Mouse (Mus musculus): ENCODE data around the gene Prpf6. TPM values are rescaled to one million over a fixed set of nuclear protein-coding genes. Genes with fewer than 3 reads are reported as not detected.

Gene Prpf6
- polyA plus RNA-seq, 1 experiment: 44.2 TPM

- under 1% methylated on average over 49 of the region's 49 CpGs for WGBS
- no peak for TF ChIP-seq CTCF (IDR thresholded peaks at IDR 0.05; ENCODE audit: borderline replicate concordance, insufficient read depth, low read depth, low read length)
- TF ChIP-seq POLR2A (IDR thresholded peaks at IDR 0.05; ENCODE audit: borderline replicate concordance, insufficient read depth, low read length): peak; percentile 49; the same call in 1 of the 2 replicates
- H3K27me3 ChIP-seq (ENCODE audit: control insufficient read depth, insufficient read depth, low read length): no peaks in the 10 kb centered on the region
- H3K4me3 ChIP-seq (replicated peaks; ENCODE audit: insufficient read depth, low read depth, low read length): peak overlapping the region; percentile 62
- H3K4me1 ChIP-seq (ENCODE audit: control insufficient read depth, insufficient read depth, low read length): peaks cover 23% of the 10 kb centered on the region
- peak; percentile 87 to 90 for DNase-seq
- H3K27ac ChIP-seq (ENCODE audit: insufficient read depth, low read length): peak overlapping the region; percentile 48
These were observed 10.1 kb upstream of the Prpf6 start for GRCm38 (mm10) chr2:181581402-181582120.

GRCm38 (mm10) chr2:181582358-181582757 is 9.3 kb upstream of the Prpf6 start:
- DNase-seq: peak; percentile 23 to 31
- no peak overlapping the region for H3K27ac ChIP-seq (ENCODE audit: insufficient read depth, low read length)
- no peak overlapping the region for H3K4me3 ChIP-seq (replicated peaks; ENCODE audit: insufficient read depth, low read depth, low read length)
- no peaks in the 10 kb centered on the region for H3K27me3 ChIP-seq (ENCODE audit: control insufficient read depth, insufficient read depth, low read length)
- TF ChIP-seq POLR2A (IDR thresholded peaks at IDR 0.05; ENCODE audit: borderline replicate concordance, insufficient read depth, low read length) (no peak), CTCF (IDR thresholded peaks at IDR 0.05; ENCODE audit: borderline replicate concordance, insufficient read depth, low read depth, low read length) (no peak)
- peaks cover 20% of the 10 kb centered on the region for H3K4me1 ChIP-seq (ENCODE audit: control insufficient read depth, insufficient read depth, low read length)
- WGBS: 88% methylated on average over 2 of the region's 2 CpGs

- Histone ChIP-seq H3K4me1 (ENCODE audit: control insufficient read depth, insufficient read depth, low read length) (peaks cover 22% of the 10 kb centered on the region), H3K27me3 (ENCODE audit: control insufficient read depth, insufficient read depth, low read length) (no peaks in the 10 kb centered on the region), H3K4me3 (replicated peaks; ENCODE audit: insufficient read depth, low read depth, low read length) (no peak overlapping the region), H3K27ac (ENCODE audit: insufficient read depth, low read length) (no peak overlapping the region)
- DNase-seq: peak in 1 of 2 experiments; percentile 19
- 91% methylated on average over 1 of the region's 1 CpGs for WGBS
- TF ChIP-seq CTCF (IDR thresholded peaks at IDR 0.05; ENCODE audit: borderline replicate concordance, insufficient read depth, low read depth, low read length): no peak
- TF ChIP-seq POLR2A (IDR thresholded peaks at IDR 0.05; ENCODE audit: borderline replicate concordance, insufficient read depth, low read length): no peak
These were observed 8.7 kb upstream of the Prpf6 start for GRCm38 (mm10) chr2:181582939-181583338.

- DNase-seq: peak in 1 of 2 experiments; percentile 5
- TF ChIP-seq CTCF (IDR thresholded peaks at IDR 0.05; ENCODE audit: borderline replicate concordance, insufficient read depth, low read depth, low read length) (no peak), POLR2A (IDR thresholded peaks at IDR 0.05; ENCODE audit: borderline replicate concordance, insufficient read depth, low read length) (no peak)
- H3K4me3 ChIP-seq (replicated peaks; ENCODE audit: insufficient read depth, low read depth, low read length): no peak overlapping the region
- WGBS: 93% methylated on average over 3 of the region's 3 CpGs
- H3K27me3 ChIP-seq (ENCODE audit: control insufficient read depth, insufficient read depth, low read length): no peaks in the 10 kb centered on the region
- H3K27ac ChIP-seq (ENCODE audit: insufficient read depth, low read length): no peak overlapping the region
- H3K4me1 ChIP-seq (ENCODE audit: control insufficient read depth, insufficient read depth, low read length): peaks cover 23% of the 10 kb centered on the region
These were observed 8.0 kb upstream of the Prpf6 start for GRCm38 (mm10) chr2:181583460-181584257.

- Histone ChIP-seq H3K4me3 (replicated peaks; ENCODE audit: insufficient read depth, low read depth, low read length) (no peak within 1 kb of the TSS), H3K4me1 (ENCODE audit: control insufficient read depth, insufficient read depth, low read length) (peaks cover 21% of the 10 kb centered on the region), H3K27me3 (ENCODE audit: control insufficient read depth, insufficient read depth, low read length) (no peaks in the 10 kb centered on the region), H3K27ac (ENCODE audit: insufficient read depth, low read length) (no peak within 1 kb of the TSS)
- TF ChIP-seq CTCF (IDR thresholded peaks at IDR 0.05; ENCODE audit: borderline replicate concordance, insufficient read depth, low read depth, low read length): no peak
- TF ChIP-seq POLR2A (IDR thresholded peaks at IDR 0.05; ENCODE audit: borderline replicate concordance, insufficient read depth, low read length): no peak
- WGBS: 93% methylated on average over 4 of the region's 4 CpGs
- peak in 1 of 2 experiments; percentile 9 for DNase-seq
These were observed 7.2 kb upstream of the Prpf6 start, which contains the start of gene Uckl1 for GRCm38 (mm10) chr2:181584411-181584942. TSS of gene Uckl1 (minus strand) at chr2:181584892.

GRCm38 (mm10) chr2:181585506-181585905 is 6.2 kb upstream of the Prpf6 start:
- H3K4me1 ChIP-seq (ENCODE audit: control insufficient read depth, insufficient read depth, low read length): peaks cover 20% of the 10 kb centered on the region
- H3K27me3 ChIP-seq (ENCODE audit: control insufficient read depth, insufficient read depth, low read length): no peaks in the 10 kb centered on the region
- no peak for DNase-seq
- no peak for TF ChIP-seq POLR2A (IDR thresholded peaks at IDR 0.05; ENCODE audit: borderline replicate concordance, insufficient read depth, low read length)
- no peak for TF ChIP-seq CTCF (IDR thresholded peaks at IDR 0.05; ENCODE audit: borderline replicate concordance, insufficient read depth, low read depth, low read length)
- no peak overlapping the region for H3K27ac ChIP-seq (ENCODE audit: insufficient read depth, low read length)
- WGBS: 90% methylated on average over 5 of the region's 5 CpGs
- no peak overlapping the region for H3K4me3 ChIP-seq (replicated peaks; ENCODE audit: insufficient read depth, low read depth, low read length)

GRCm38 (mm10) chr2:181586124-181586523 is 5.5 kb upstream of the Prpf6 start:
- no peak for TF ChIP-seq POLR2A (IDR thresholded peaks at IDR 0.05; ENCODE audit: borderline replicate concordance, insufficient read depth, low read length)
- TF ChIP-seq CTCF (IDR thresholded peaks at IDR 0.05; ENCODE audit: borderline replicate concordance, insufficient read depth, low read depth, low read length): no peak
- Histone ChIP-seq H3K27ac (ENCODE audit: insufficient read depth, low read length) (no peak overlapping the region), H3K4me3 (replicated peaks; ENCODE audit: insufficient read depth, low read depth, low read length) (no peak overlapping the region), H3K27me3 (ENCODE audit: control insufficient read depth, insufficient read depth, low read length) (no peaks in the 10 kb centered on the region), H3K4me1 (ENCODE audit: control insufficient read depth, insufficient read depth, low read length) (peaks cover 20% of the 10 kb centered on the region)
- 91% methylated on average over 3 of the region's 3 CpGs for WGBS
- DNase-seq: no peak
